Mouse (Mus musculus): ENCODE data around the gene Pgap1. TPM values are rescaled to one million over a fixed set of nuclear protein-coding genes. Genes with fewer than 3 reads are reported as not detected.

Pgap1 gene
- polyA plus RNA-seq (2012; rRNA removed), result 2.7 and 3.1 TPM in 2 replicates

- peak; percentile 67 to 88 for DNase-seq (ENCODE audit: low read depth in 1 of 2, low spot score in 2 of 2)
- Histone ChIP-seq H3K27me3 (ENCODE audit: control insufficient read depth, insufficient read depth, low read length) (no peaks in the 10 kb centered on the region), H3K4me1 (ENCODE audit: control insufficient read depth, insufficient read depth, insufficient read length) (peaks cover 6% of the 10 kb centered on the region; the same call in 1 of the 2 replicates), H3K36me3 (ENCODE audit: control insufficient read depth, insufficient read depth, low read length) (no peaks in the 10 kb centered on the region), H3K4me3 (ENCODE audit: extremely low read depth, insufficient read depth, insufficient read length) (peak within 1 kb of the TSS; percentile 94), H3K27ac (ENCODE audit: insufficient read depth, low read length) (peak within 1 kb of the TSS; percentile 80)
- 2% methylated on average over 56 of the region's 59 CpGs for WGBS
- TF ChIP-seq POLR2A (IDR thresholded peaks at IDR 0.05; ENCODE audit: low read depth, low read length) (peak; percentile 45), CTCF (IDR thresholded peaks at IDR 0.05; ENCODE audit: extremely low read depth, insufficient read depth, insufficient read length, insufficient replicate concordance) (no peak)
These were observed at the start of gene Pgap1 for GRCm38 (mm10) chr1:54557301-54558229. Gene Pgap1 (minus strand): TSS chr1:54557684.

- Histone ChIP-seq H3K4me3 (ENCODE audit: extremely low read depth, insufficient read depth, insufficient read length) (no peak overlapping the region), H3K27me3 (ENCODE audit: control insufficient read depth, insufficient read depth, low read length) (no peaks in the 10 kb centered on the region), H3K4me1 (ENCODE audit: control insufficient read depth, insufficient read depth, insufficient read length) (no peaks in the 10 kb centered on the region), H3K36me3 (ENCODE audit: control insufficient read depth, insufficient read depth, low read length) (no peaks in the 10 kb centered on the region), H3K27ac (ENCODE audit: insufficient read depth, low read length) (no peak overlapping the region)
- DNase-seq (ENCODE audit: low read depth in 1 of 2, low spot score in 2 of 2), result no peak
- TF ChIP-seq POLR2A (IDR thresholded peaks at IDR 0.05; ENCODE audit: low read depth, low read length) (no peak), CTCF (IDR thresholded peaks at IDR 0.05; ENCODE audit: extremely low read depth, insufficient read depth, insufficient read length, insufficient replicate concordance) (no peak)
- 86% methylated on average over 1 of the region's 1 CpGs for WGBS
These were observed 49.5 kb upstream of the Pgap1 start for GRCm38 (mm10) chr1:54606936-54607335.

GRCm38 (mm10) chr1:54601692-54602091, 44.2 kb upstream of the Pgap1 start:
- H3K27me3 ChIP-seq (ENCODE audit: control insufficient read depth, insufficient read depth, low read length), result no peaks in the 10 kb centered on the region
- H3K4me1 ChIP-seq (ENCODE audit: control insufficient read depth, insufficient read depth, insufficient read length), result no peaks in the 10 kb centered on the region
- 93% methylated on average over 9 of the region's 9 CpGs for WGBS
- no peak overlapping the region for H3K4me3 ChIP-seq (ENCODE audit: extremely low read depth, insufficient read depth, insufficient read length)
- H3K27ac ChIP-seq (ENCODE audit: insufficient read depth, low read length), result no peak overlapping the region
- no peak for TF ChIP-seq CTCF (IDR thresholded peaks at IDR 0.05; ENCODE audit: extremely low read depth, insufficient read depth, insufficient read length, insufficient replicate concordance)
- TF ChIP-seq POLR2A (IDR thresholded peaks at IDR 0.05; ENCODE audit: low read depth, low read length), result no peak
- H3K36me3 ChIP-seq (ENCODE audit: control insufficient read depth, insufficient read depth, low read length), result no peaks in the 10 kb centered on the region
- DNase-seq (ENCODE audit: low read depth in 1 of 2, low spot score in 2 of 2), result no peak

GRCm38 (mm10) chr1:54600275-54600674, 42.8 kb upstream of the Pgap1 start:
- Histone ChIP-seq H3K4me1 (ENCODE audit: control insufficient read depth, insufficient read depth, insufficient read length) (no peaks in the 10 kb centered on the region; the same call in 1 of the 2 replicates), H3K4me3 (ENCODE audit: extremely low read depth, insufficient read depth, insufficient read length) (no peak overlapping the region), H3K36me3 (ENCODE audit: control insufficient read depth, insufficient read depth, low read length) (no peaks in the 10 kb centered on the region), H3K27ac (ENCODE audit: insufficient read depth, low read length) (no peak overlapping the region), H3K27me3 (ENCODE audit: control insufficient read depth, insufficient read depth, low read length) (no peaks in the 10 kb centered on the region)
- no peak for DNase-seq (ENCODE audit: low read depth in 1 of 2, low spot score in 2 of 2)
- TF ChIP-seq POLR2A (IDR thresholded peaks at IDR 0.05; ENCODE audit: low read depth, low read length) (no peak), CTCF (IDR thresholded peaks at IDR 0.05; ENCODE audit: extremely low read depth, insufficient read depth, insufficient read length, insufficient replicate concordance) (no peak)
- WGBS, result 35% methylated on average over 1 of the region's 1 CpGs

- no peaks in the 10 kb centered on the region for H3K27me3 ChIP-seq (ENCODE audit: control insufficient read depth, insufficient read depth, low read length)
- H3K27ac ChIP-seq (ENCODE audit: insufficient read depth, low read length), result no peak overlapping the region
- WGBS, result 84% methylated on average over 4 of the region's 4 CpGs
- H3K4me1 ChIP-seq (ENCODE audit: control insufficient read depth, insufficient read depth, insufficient read length), result peaks cover 8% of the 10 kb centered on the region
- no peak overlapping the region for H3K4me3 ChIP-seq (ENCODE audit: extremely low read depth, insufficient read depth, insufficient read length)
- H3K36me3 ChIP-seq (ENCODE audit: control insufficient read depth, insufficient read depth, low read length), result no peaks in the 10 kb centered on the region
- TF ChIP-seq POLR2A (IDR thresholded peaks at IDR 0.05; ENCODE audit: low read depth, low read length), result no peak
- TF ChIP-seq CTCF (IDR thresholded peaks at IDR 0.05; ENCODE audit: extremely low read depth, insufficient read depth, insufficient read length, insufficient replicate concordance), result no peak
- DNase-seq (ENCODE audit: low read depth in 1 of 2, low spot score in 2 of 2), result no peak
These were observed 40.2 kb upstream of the Pgap1 start for GRCm38 (mm10) chr1:54597594-54598217.

- H3K4me3 ChIP-seq (ENCODE audit: extremely low read depth, insufficient read depth, insufficient read length), result no peak overlapping the region
- no peak for TF ChIP-seq POLR2A (IDR thresholded peaks at IDR 0.05; ENCODE audit: low read depth, low read length)
- TF ChIP-seq CTCF (IDR thresholded peaks at IDR 0.05; ENCODE audit: extremely low read depth, insufficient read depth, insufficient read length, insufficient replicate concordance), result no peak
- H3K4me1 ChIP-seq (ENCODE audit: control insufficient read depth, insufficient read depth, insufficient read length), result peaks cover 8% of the 10 kb centered on the region
- H3K36me3 ChIP-seq (ENCODE audit: control insufficient read depth, insufficient read depth, low read length), result no peaks in the 10 kb centered on the region
- 85% methylated on average over 2 of the region's 2 CpGs for WGBS
- no peak overlapping the region for H3K27ac ChIP-seq (ENCODE audit: insufficient read depth, low read length)
- H3K27me3 ChIP-seq (ENCODE audit: control insufficient read depth, insufficient read depth, low read length), result no peaks in the 10 kb centered on the region
- DNase-seq (ENCODE audit: low read depth in 1 of 2, low spot score in 2 of 2), result no peak
These were observed 38.7 kb upstream of the Pgap1 start for GRCm38 (mm10) chr1:54596151-54596550.

Measured in spleen, adult 2 months (tissue).